9 mouse cellular contexts compared by ENCODE assay signal in genomic region chr5:27792531-27793205, GRCm38 (mm10). TPM values are rescaled to one million over a fixed set of nuclear protein-coding genes. Genes with fewer than 3 reads are reported as not detected.
DNase-seq lines count a peak whose midpoint lies in the region; ATAC-seq and TF ChIP-seq lines count a peak whose summit lies in the region.
"Had no signal": no experiment of that assay in that cellular context is flagged by ENCODE, and none has a peak within 500 bp of the region (broad histone marks: within the 10 kb centered on the region; RNA-seq: fewer than 3 reads in every experiment).

No protein-coding gene starts in this region.

- no peak overlapping the region for H3K27ac ChIP-seq in forebrain, embryonic 14.5 days (ENCODE audit: low read depth, low read length)
- no peak overlapping the region for H3K27ac ChIP-seq in liver, embryonic 14.5 days

- H3K27me3 ChIP-seq in forebrain, embryonic 14.5 days (replicated peaks; ENCODE audit: control insufficient read depth, insufficient read depth, low read length): no peaks in the 10 kb centered on the region
- H3K27me3 ChIP-seq in liver, embryonic 14.5 days (ENCODE audit: control insufficient read depth, insufficient read depth, low read length): no peaks in the 10 kb centered on the region

- H3K4me2 ChIP-seq in forebrain, embryonic 14.5 days (ENCODE audit: low read length): peak overlapping the region; percentile 78
- H3K4me2 ChIP-seq in liver, embryonic 14.5 days (ENCODE audit: low read depth): peak overlapping the region; percentile 68

- H3K4me3 ChIP-seq in forebrain, embryonic 14.5 days (ENCODE audit: low read depth, low read length): peak overlapping the region; percentile 75; the same call in 1 of the 2 replicates
- H3K4me3 ChIP-seq in liver, embryonic 14.5 days (ENCODE audit: insufficient read depth in 1 of 2, low read depth in 2 of 2, low read length in 2 of 2): peak overlapping the region; percentile 89 to 93; a peak in 3 of 4 replicates

- no peaks in the 10 kb centered on the region for H3K9me3 ChIP-seq in forebrain, embryonic 14.5 days (replicated peaks; ENCODE audit: control insufficient read depth, low read length)
- no peaks in the 10 kb centered on the region for H3K9me3 ChIP-seq in liver, embryonic 14.5 days (ENCODE audit: control insufficient read depth, low read length)

- peaks cover 10% of the 10 kb centered on the region for H3K4me1 ChIP-seq in forebrain, embryonic 14.5 days (ENCODE audit: control insufficient read depth, insufficient read depth, low read length)
- H3K4me1 ChIP-seq in liver, embryonic 14.5 days (replicated peaks; ENCODE audit: control insufficient read depth in 2 of 2, insufficient read depth in 2 of 2, low read length in 1 of 2): peaks cover 5 to 17% of the 10 kb centered on the region in 2 experiments; a peak in 3 of 4 replicates

- H3K9ac ChIP-seq in forebrain, embryonic 14.5 days (ENCODE audit: low read length): peak overlapping the region; percentile 81
- H3K9ac ChIP-seq in liver, embryonic 14.5 days (replicated peaks): peak overlapping the region; percentile 88

- DNase-seq in embryo, embryonic 10.5 days (ENCODE audit: low spot score): peak; percentile 15
- no peak for DNase-seq in embryo, embryonic 11 days
- DNase-seq in 416B (ENCODE audit: low read depth): peak; percentile 60
- DNase-seq in forebrain, embryonic 14.5 days (ENCODE audit: low spot score): no peak
- no peak for DNase-seq in liver, embryonic 14.5 days (ENCODE audit: low read depth in 3 of 3, low spot score in 3 of 3)
- DNase-seq in thymus, postnatal 25 days: no peak
- DNase-seq in gastrocnemius, adult 18-20 months (ENCODE audit: low spot score): no peak
- no peak for DNase-seq in gastrocnemius, postnatal 36 days
- DNase-seq: cerebellum, postnatal 10 days had no signal

- peaks cover 10% of the 10 kb centered on the region for H3K36me3 ChIP-seq in forebrain, embryonic 14.5 days (ENCODE audit: control insufficient read depth, insufficient read depth, low read length)
- peaks cover 16% of the 10 kb centered on the region for H3K36me3 ChIP-seq in liver, embryonic 14.5 days (replicated peaks; ENCODE audit: control insufficient read depth, insufficient read depth, low read depth)

- TF ChIP-seq CTCF in liver, embryonic 14.5 days (IDR thresholded peaks at IDR 0.05; ENCODE audit: low read depth): no peak

- ATAC-seq in forebrain, embryonic 14.5 days: no peak
- ATAC-seq in liver, embryonic 14.5 days (ENCODE audit: insufficient read depth): no peak

- 54% methylated on average over 9 of the region's 9 CpGs for WGBS in forebrain, embryonic 14.5 days
- WGBS in liver, embryonic 14.5 days (ENCODE audit: insufficient replicate concordance): 36% methylated on average over 9 of the region's 9 CpGs

- intact Hi-C loops in gastrocnemius, postnatal 36 days (cut with DNase I): loop anchor here (10.0 kb wide), 1 partner anchor 272 kb away; no protein-coding TSS in a partner anchor

- TF ChIP-seq EP300 in liver, embryonic 14.5 days (IDR thresholded peaks at IDR 0.05; ENCODE audit: low read depth): no peak

RNA-seq across cellular contexts. Expression of gene Paxip1, which starts 1.2 kb away (rescaled TPM):
- 28.7 and 31.7 TPM in 2 replicates for polyA plus RNA-seq in forebrain, embryonic 14.5 days (2014; fragmentation: Nextera tagmentation; extraction: Ambion mirVana)
- polyA plus RNA-seq in liver, embryonic 14.5 days (2012; rRNA removed): 25.6 and 26.5 TPM in 2 replicates
- 18.9 and 22.0 TPM in 2 replicates for polyA plus RNA-seq in liver, embryonic 14.5 days (2014; fragmentation: Nextera tagmentation; extraction: Ambion mirVana)
- 1 to 10 TPM; 6.1 to 7.7 TPM for total RNA-seq in gastrocnemius, adult 18-20 months (2021)
- total RNA-seq in gastrocnemius, postnatal 36 days (2021): 10 to 100 TPM in 1 of 2 experiments, 1 to 10 TPM in 1; 9.5 to 11.0 TPM

RNA-seq across cellular contexts. Expression of gene Htr5a, which starts 49.3 kb away (rescaled TPM):
- 0.71 and 0.77 TPM in 2 replicates for polyA plus RNA-seq in forebrain, embryonic 14.5 days (2014; fragmentation: Nextera tagmentation; extraction: Ambion mirVana)
- not detected in 2 replicates for polyA plus RNA-seq in liver, embryonic 14.5 days (2012; rRNA removed)
- polyA plus RNA-seq in liver, embryonic 14.5 days (2014; fragmentation: Nextera tagmentation; extraction: Ambion mirVana): not detected in 2 replicates
- not detected for total RNA-seq in gastrocnemius, adult 18-20 months (2021)
- total RNA-seq in gastrocnemius, postnatal 36 days (2021): not detected

Comparison
In these comparisons a context has a peak if more than half of its experiments do, and no peak if none do; other contexts are left out.
1. DNase-seq: peak in embryo, embryonic 10.5 days (single experiment) and 416B (single experiment); none in embryo, embryonic 11 days (single experiment), forebrain, embryonic 14.5 days (single experiment), liver, embryonic 14.5 days (0 of 3), thymus, postnatal 25 days (single experiment), gastrocnemius, adult 18-20 months (single experiment) and gastrocnemius, postnatal 36 days (0 of 2).